Mouse (Mus musculus) erythroblast, embryonic 14.5 days (primary cell): Measurements from ENCODE around the gene Fbxl22.

ENCODE experiments used
- GATA1 ChIP-seq: IDR thresholded peaks from 2 replicates; pipeline ENCODE4 v1.6.1; 2012; ENCODE audit warnings: low read length, inconsistent platforms, mixed read lengths
- TAL1 ChIP-seq: IDR thresholded peaks from 3 replicates; pipeline ENCODE4 v1.6.1; 2012; ENCODE audit warnings: low read length, inconsistent platforms, mixed read lengths

DNA sequence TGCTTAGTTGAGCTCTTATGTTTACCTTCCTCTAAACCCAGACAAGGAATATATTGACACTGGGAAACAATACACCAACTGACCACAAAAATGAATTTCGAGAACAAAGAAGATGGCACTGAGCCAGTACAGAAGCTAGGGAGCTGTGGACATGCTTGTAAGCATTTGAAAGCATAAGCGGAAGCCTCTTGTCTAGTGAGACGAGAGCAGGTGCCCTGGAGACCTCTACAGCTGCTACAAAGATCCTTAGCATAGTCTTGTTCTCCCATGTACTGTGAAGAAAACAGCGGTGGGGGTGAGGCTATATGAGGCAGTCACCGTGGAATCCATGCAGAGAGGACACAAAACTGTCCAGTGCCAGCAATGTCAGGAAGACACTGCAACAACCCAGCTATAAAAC is 4.5 kb upstream of the Fbxl22 start:
- no peak for TF ChIP-seq GATA1
- TF ChIP-seq TAL1: no peak
